Mouse (Mus musculus) T-cell, adult 66 days (primary cell): ENCODE data around the gene Spint3. TPM values are rescaled to one million over a fixed set of nuclear protein-coding genes. Genes with fewer than 3 reads are reported as not detected.

ENCODE experiments used
- total RNA-seq, 2 experiments: library from RNA; stranded (reverse); gene quantifications; 3 replicates in 1 of 2; 4 replicates in 1 of 2; pipeline ENCODE4 v1.2.4; 2023

Spint3 gene
- total RNA-seq: not detected

DNA sequence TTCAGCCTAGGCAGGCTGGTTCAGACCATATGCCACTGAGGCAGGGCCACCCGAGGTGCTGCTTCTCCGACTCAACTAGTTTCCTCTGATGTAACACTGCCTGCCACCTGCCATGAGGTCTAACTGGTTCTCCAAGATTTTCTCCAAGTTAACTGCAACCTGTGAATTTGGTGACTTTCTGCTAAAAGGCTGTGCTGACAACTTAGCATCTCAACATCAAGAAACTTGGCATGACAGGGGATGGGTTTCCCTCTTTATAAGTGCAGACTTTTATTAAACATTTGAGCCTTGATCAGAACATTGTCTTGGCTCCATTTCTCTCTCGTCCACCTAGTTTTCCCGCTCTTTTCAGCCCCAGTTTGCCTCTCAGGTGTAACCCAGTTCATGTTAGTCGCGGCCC is at the start of gene Spint3:
Spint3 (minus strand) TSS at position 101 of the 400 bp plus-strand sequence.

GRCm38 (mm10) chr2:164613471-164613870 is 40.2 kb upstream of the Spint3 start, which contains the start of the genes Wfdc6b and Wfdc8:
Gene Wfdc6b, plus strand, starts transcription at chr2:164613522.
Gene Wfdc8, minus strand, starts transcription at chr2:164613626.

DNA sequence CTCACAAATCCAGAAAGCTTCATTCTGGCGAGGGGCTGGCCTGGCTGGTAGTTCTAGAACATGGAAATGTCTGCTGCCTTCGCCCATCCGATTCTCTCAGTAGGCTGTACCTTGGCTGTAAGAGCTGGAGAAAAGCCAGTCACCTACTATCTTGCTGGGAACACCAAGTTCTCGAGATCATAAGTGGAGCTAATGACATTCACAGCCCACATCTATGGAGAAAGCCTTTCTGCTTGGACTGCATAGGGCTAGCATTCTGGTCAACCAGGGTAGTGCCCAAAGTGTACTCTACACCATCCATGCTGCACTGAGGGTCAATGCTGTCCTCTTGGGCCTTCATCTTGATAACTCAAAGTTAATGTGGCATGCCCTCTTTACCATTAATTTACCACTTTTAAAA is 20.2 kb upstream of the Spint3 start, which contains the start of gene Eppin:
Eppin (minus strand) TSS at position 101 of the 400 bp plus-strand sequence.

DNA sequence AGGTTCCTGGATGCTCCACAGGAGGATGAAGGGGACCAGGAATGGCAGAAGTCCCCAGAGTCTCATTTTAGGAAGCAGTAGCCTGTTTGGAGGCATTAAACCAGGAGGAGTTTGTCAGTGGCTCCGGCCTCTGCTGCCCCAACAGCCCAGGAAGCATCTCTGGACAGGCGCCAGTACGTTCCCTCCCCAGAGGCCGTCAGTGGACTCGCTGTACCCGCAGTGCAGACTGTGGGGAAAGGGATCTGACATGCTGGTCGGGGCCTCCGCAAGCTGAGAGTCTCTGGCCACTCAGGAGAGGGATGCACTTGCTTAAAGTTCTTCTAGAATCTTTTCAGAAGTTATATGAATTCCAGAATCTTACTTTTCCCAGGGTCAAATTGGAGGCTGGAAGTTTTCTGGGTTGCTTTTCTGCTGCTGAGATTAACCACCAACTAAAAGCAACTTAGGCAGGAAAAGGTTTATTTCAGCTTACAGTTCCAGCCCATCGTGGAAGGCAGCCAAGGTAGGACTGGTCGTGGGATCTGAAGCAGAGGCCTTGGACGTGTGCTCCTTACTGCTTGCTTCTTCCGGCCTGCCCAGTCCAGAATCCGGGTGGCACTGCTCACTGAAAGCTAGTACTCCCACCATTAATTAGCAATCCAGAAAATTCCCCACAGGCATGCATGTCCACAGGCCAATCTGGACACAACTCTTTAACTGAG is 11.9 kb upstream of the Spint3 start, which contains the start of gene Wfdc6a:
Wfdc6a (minus strand) TSS at position 423 of the 701 bp plus-strand sequence.

GRCm38 (mm10) chr2:164562391-164563188 is 10.7 kb downstream of the Spint3 start, which contains the start of gene Wfdc2:
Gene Wfdc2, plus strand, starts transcription at chr2:164562413.

Other genes with a start within 250 kb of the Spint3 start
- not detected for gene Svs5, start 240.7 kb downstream of the Spint3 start, total RNA-seq
- 1 to 10 TPM; 6.9 to 9.3 TPM for gene Slpi, start 184.4 kb downstream of the Spint3 start, total RNA-seq
- not detected for gene Rbpjl, start 170.3 kb downstream of the Spint3 start, total RNA-seq
- gene Matn4, start 168.3 kb downstream of the Spint3 start, total RNA-seq: not detected
- 1 to 10 TPM; 3.3 to 3.8 TPM for gene Sdc4, start 129.6 kb downstream of the Spint3 start, total RNA-seq
- gene Sys1, start 116.5 kb downstream of the Spint3 start, total RNA-seq: 10 to 100 TPM; 54.0 to 59.5 TPM
- gene Gm20458, start 112.5 kb downstream of the Spint3 start, total RNA-seq: not detected
- not detected for gene Trp53tg5, start 99.7 kb downstream of the Spint3 start, total RNA-seq
- gene Dbndd2, start 87.4 kb downstream of the Spint3 start, total RNA-seq: 10 to 100 TPM in 1 of 2 experiments, 1 to 10 TPM in 1; 9.3 to 13.0 TPM
- gene Pigt, start 75.9 kb downstream of the Spint3 start, total RNA-seq: 10 to 100 TPM; 67.3 to 77.4 TPM
- not detected for gene Wfdc2, start 11.0 kb downstream of the Spint3 start, total RNA-seq
- gene Wfdc6a, start 12.0 kb upstream of the Spint3 start, total RNA-seq: not detected
- not detected for gene Eppin, start 20.1 kb upstream of the Spint3 start, total RNA-seq
- not detected for gene Wfdc6b, start 40.1 kb upstream of the Spint3 start, total RNA-seq
- not detected for gene Wfdc8, start 40.2 kb upstream of the Spint3 start, total RNA-seq
- gene Wfdc16, start 65.3 kb upstream of the Spint3 start, total RNA-seq: not detected
- not detected for gene Wfdc10, start 82.6 kb upstream of the Spint3 start, total RNA-seq
- not detected for gene Wfdc9, start 83.1 kb upstream of the Spint3 start, total RNA-seq
- gene Wfdc11, start 100.6 kb upstream of the Spint3 start, total RNA-seq: not detected
- not detected for gene Wfdc13, start 111.6 kb upstream of the Spint3 start, total RNA-seq
- not detected for gene Spint4, start 125.0 kb upstream of the Spint3 start, total RNA-seq
- not detected for gene Spint5, start 141.8 kb upstream of the Spint3 start, total RNA-seq
- under 1 TPM in 1 of 2 experiments, not detected in 1; 0.36 TPM for gene Wfdc3, start 172.5 kb upstream of the Spint3 start, total RNA-seq
- gene Dnttip1, start 172.5 kb upstream of the Spint3 start, total RNA-seq: 10 to 100 TPM; 41.7 to 46.9 TPM
- gene Ube2c, start 196.4 kb upstream of the Spint3 start, total RNA-seq: 1 to 10 TPM; 2.9 to 9.5 TPM
- gene Tnnc2, start 206.5 kb upstream of the Spint3 start, total RNA-seq: not detected
- under 1 TPM; 0.33 to 0.96 TPM for gene Snx21, start 212.4 kb upstream of the Spint3 start, total RNA-seq
- gene Acot8, start 231.4 kb upstream of the Spint3 start, total RNA-seq: 10 to 100 TPM; 51.6 to 59.8 TPM
- 1 to 10 TPM; 3.4 to 3.6 TPM for gene Zswim3, start 231.6 kb upstream of the Spint3 start, total RNA-seq
- gene Zswim1, start 249.2 kb upstream of the Spint3 start, total RNA-seq: 10 to 100 TPM; 11.1 to 11.2 TPM